Mouse (Mus musculus): ENCODE measurements around the gene Fbxo41. TPM values are rescaled to one million over a fixed set of nuclear protein-coding genes. Genes with fewer than 3 reads are reported as not detected.
"Not testable (repeated sequence)": the region's sequence is repeated elsewhere in the genome, so short reads cannot be mapped to it uniquely, and the experiment has no call there.

Gene Fbxo41
- polyA plus RNA-seq, 1 experiment from 2014 or later = 0.03 TPM

DNA sequence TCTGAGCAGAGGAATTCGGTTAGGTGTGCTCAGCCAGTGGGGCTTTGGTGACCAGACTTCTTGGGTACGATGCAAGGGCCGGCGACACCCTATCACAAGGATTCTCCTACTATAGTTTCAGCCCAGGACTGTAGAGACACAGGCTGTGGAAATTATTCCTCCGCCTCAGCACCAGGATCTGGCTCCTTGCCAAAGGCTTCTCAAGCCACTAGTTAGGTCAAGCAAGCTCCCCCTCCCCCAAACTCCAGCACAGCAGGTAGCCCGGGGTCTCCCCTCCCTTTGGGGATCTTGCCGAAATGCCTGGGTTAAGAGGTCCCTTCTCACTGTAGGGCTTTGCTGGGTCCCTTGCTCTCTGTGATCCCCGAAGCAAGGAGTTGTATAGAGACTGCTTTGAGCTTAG lies 30.8 kb downstream of the Fbxo41 start:
- no peak for ATAC-seq (ENCODE audit: insufficient number of reproducible peaks, low FRiP score)
- Histone ChIP-seq H3K4me2 (no peak overlapping the region), H3K4me1 (replicated peaks) (no peaks in the 10 kb centered on the region), H3K9ac (no peak overlapping the region), H3K27ac (ENCODE audit: poor library complexity, severe bottlenecking) (no peak overlapping the region), H3K9me3 (replicated peaks) (no peaks in the 10 kb centered on the region), H3K36me3 (peaks cover 26% of the 10 kb centered on the region), H3K27me3 (replicated peaks) (peaks cover 48% of the 10 kb centered on the region), H3K4me3 (no peak overlapping the region)
- WGBS = 50% methylated on average over 8 of the region's 8 CpGs

DNA sequence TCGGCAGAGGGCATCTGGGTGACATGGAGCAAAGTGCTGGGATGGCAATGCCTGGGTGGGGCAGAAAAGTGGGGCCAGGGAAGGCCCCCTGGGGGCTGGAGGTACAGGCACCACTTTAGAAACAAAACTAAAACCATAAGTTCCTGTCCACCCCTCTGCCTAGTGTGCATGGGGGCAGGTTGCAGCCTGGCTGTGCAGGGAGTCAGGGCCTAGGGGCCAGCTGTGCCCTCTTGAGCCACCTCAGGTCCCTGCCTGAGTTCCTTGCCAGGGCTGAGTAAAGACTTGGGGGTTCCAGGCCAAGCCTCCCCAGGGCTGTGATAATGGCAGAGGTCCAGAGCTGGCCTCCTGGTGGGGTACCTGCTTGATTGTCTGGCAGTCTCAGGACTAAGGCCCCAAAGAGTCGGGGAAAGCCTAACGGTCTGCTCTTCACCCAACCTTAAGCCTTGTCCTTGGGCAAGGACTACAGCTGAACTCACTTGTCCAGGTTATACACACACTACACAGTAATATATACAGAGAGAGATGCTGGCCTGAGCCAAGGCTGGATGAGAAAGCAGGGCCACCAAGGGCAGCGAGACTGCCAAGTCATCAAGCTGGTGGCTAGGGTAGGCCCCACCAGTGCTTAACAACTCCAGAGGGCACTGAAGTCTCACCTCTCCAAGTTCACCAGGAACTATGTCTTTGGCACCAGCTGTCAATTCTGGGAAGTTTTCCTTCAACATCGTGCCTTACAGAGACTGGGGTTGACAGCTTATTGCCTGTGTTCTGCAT lies 32.9 kb downstream of the Fbxo41 start:
- H3K9ac ChIP-seq = no peak overlapping the region
- 71% methylated on average over 5 of the region's 5 CpGs for WGBS
- H3K27me3 ChIP-seq (replicated peaks) = peaks cover 28% of the 10 kb centered on the region; the same call in 1 of the 2 replicates
- no peaks in the 10 kb centered on the region for H3K4me1 ChIP-seq (replicated peaks)
- ATAC-seq (ENCODE audit: insufficient number of reproducible peaks, low FRiP score) = no peak
- no peaks in the 10 kb centered on the region for H3K9me3 ChIP-seq (replicated peaks)
- no peak overlapping the region for H3K4me2 ChIP-seq
- H3K4me3 ChIP-seq = no peak overlapping the region
- H3K36me3 ChIP-seq = peaks cover 47% of the 10 kb centered on the region
- H3K27ac ChIP-seq (ENCODE audit: poor library complexity, severe bottlenecking) = no peak overlapping the region

GRCm38 (mm10) chr6:85465381-85465780 lies 37.4 kb downstream of the Fbxo41 start:
- Histone ChIP-seq H3K27ac (ENCODE audit: poor library complexity, severe bottlenecking) (no peak overlapping the region), H3K4me2 (no peak overlapping the region), H3K4me3 (no peak overlapping the region), H3K9me3 (replicated peaks) (no peaks in the 10 kb centered on the region), H3K36me3 (peaks cover 91% of the 10 kb centered on the region), H3K4me1 (replicated peaks) (no peaks in the 10 kb centered on the region), H3K9ac (no peak overlapping the region), H3K27me3 (replicated peaks) (no peaks in the 10 kb centered on the region)
- no peak for ATAC-seq (ENCODE audit: insufficient number of reproducible peaks, low FRiP score)

DNA sequence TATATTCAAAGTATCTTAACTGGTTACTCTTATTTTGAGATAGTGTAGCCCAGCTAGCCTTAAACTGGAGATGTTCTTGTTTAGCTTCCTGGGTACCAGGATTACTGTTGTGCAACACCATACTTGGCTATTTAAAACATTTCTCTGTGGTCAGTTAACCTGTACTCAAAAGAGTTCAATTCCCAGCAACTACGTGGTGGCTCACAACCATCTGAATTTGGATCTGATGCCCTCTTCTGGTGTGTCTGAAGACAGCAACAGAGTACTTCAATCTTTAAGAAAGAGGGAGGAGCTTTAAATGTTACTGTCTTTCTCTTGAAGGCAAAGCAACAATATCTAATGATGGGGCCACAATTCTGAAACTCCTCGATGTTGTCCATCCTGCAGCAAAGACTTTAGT lies 43.2 kb downstream of the Fbxo41 start:
- Histone ChIP-seq H3K4me2 (no peak overlapping the region), H3K36me3 (peaks cover 70% of the 10 kb centered on the region), H3K9me3 (replicated peaks) (no peaks in the 10 kb centered on the region), H3K4me3 (no peak overlapping the region), H3K4me1 (replicated peaks) (peaks cover 16% of the 10 kb centered on the region), H3K27me3 (replicated peaks) (no peaks in the 10 kb centered on the region), H3K9ac (no peak overlapping the region), H3K27ac (ENCODE audit: poor library complexity, severe bottlenecking) (no peak overlapping the region)
- no peak for ATAC-seq (ENCODE audit: insufficient number of reproducible peaks, low FRiP score)
- WGBS = 90% methylated on average over 2 of the region's 2 CpGs

DNA sequence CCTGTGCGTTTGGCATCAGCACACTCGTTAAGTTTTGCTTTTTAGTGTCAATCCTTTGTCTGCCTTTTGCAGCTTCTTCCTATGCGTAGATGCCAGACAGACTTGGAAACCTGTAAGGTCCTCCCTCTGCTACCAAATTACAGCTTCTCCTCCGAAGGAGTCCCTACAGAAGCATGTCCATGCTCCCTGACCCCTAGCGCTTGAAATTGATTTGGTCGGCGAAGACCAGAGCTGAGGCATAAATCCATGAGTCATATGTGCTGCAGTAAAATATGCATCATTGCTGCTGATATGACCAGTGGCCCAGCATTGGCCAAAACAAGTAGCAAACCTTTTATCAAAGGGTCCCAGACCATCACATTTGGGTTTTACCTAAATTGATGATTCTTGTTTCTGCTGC lies 50.0 kb downstream of the Fbxo41 start:
- H3K9me3 ChIP-seq (replicated peaks) = no peaks in the 10 kb centered on the region
- no peak for ATAC-seq (ENCODE audit: insufficient number of reproducible peaks, low FRiP score)
- H3K9ac ChIP-seq = peak overlapping the region; percentile 94
- no peaks in the 10 kb centered on the region for H3K27me3 ChIP-seq (replicated peaks)
- peaks cover 9% of the 10 kb centered on the region for H3K36me3 ChIP-seq
- H3K4me2 ChIP-seq = peak overlapping the region; percentile 96
- peak overlapping the region; percentile 80 for H3K4me3 ChIP-seq
- H3K4me1 ChIP-seq (replicated peaks) = peaks cover 41% of the 10 kb centered on the region
- WGBS = 14% methylated on average over 7 of the region's 7 CpGs
- H3K27ac ChIP-seq (ENCODE audit: poor library complexity, severe bottlenecking) = 0 out of 2 replicates have a peak overlapping the region, but pooled peaks have one; percentile 93

DNA sequence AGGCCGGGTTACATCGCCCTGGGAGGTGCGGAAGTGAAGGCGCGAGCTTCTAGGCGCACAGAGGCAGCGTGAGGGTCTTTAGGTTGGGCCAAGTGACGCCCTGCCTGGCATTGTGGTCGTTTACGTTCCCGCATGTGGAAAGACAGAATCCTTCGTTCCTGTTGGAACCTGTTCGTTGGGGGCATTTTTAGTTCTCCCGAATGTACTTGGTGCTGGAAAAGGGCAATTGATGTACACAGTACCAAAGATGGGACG lies 50.5 kb downstream of the Fbxo41 start:
- peaks cover 10% of the 10 kb centered on the region for H3K36me3 ChIP-seq
- WGBS = 0% methylated on average over 15 of the region's 15 CpGs
- H3K4me1 ChIP-seq (replicated peaks) = peaks cover 41% of the 10 kb centered on the region
- H3K27me3 ChIP-seq (replicated peaks) = no peaks in the 10 kb centered on the region
- no peaks in the 10 kb centered on the region for H3K9me3 ChIP-seq (replicated peaks)
- H3K27ac ChIP-seq (ENCODE audit: poor library complexity, severe bottlenecking) = peak overlapping the region; percentile 93
- ATAC-seq (ENCODE audit: insufficient number of reproducible peaks, low FRiP score) = no peak
- peak overlapping the region; percentile 96 for H3K4me2 ChIP-seq
- H3K9ac ChIP-seq = peak overlapping the region; percentile 94
- peak overlapping the region; percentile 80 for H3K4me3 ChIP-seq

DNA sequence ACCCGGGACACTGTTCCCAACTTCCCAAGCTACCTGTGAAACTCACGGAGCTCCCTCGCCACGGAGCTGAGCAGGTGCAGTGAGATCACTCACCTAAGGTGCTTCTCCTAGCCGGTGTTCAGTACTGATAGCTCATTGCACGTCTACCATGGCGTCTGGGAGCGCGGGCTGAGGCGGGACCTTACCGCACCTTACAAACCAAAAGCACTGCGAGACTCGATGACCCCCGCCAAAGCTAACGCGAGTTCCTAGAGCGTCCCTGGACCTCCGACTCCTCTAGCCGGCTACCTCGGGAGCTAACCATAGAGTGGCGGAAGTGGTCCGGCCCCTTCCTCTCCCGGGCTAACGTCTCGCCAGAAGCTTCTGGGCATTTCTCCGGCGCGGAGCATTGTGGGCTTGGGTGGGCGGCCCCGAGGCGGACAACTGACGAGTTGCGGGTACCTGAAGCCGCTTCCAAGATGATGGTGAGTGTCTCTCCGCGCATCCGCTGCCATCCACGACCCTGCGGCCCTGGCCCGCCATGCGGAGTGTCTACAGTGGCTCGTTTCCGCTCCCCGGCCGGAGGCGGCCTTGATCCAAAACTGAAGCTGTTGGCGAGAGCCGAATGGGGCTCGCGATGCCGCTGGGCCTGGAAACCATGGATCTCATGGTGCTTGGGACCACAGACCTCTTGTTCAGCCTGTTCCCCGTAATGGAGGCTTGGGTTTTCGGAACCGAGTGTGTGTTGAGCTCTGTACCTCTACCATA lies 51.0 kb downstream of the Fbxo41 start, which contains the start of gene Pradc1:
TSS of gene Pradc1 (minus strand) at position 307 of the 747 bp plus-strand sequence.
- H3K4me3 ChIP-seq = peak within 1 kb of the TSS; percentile 80
- no peaks in the 10 kb centered on the region for H3K9me3 ChIP-seq (replicated peaks)
- peak within 1 kb of the TSS; percentile 94 for H3K9ac ChIP-seq
- H3K27ac ChIP-seq (ENCODE audit: poor library complexity, severe bottlenecking) = peak within 1 kb of the TSS; percentile 93
- no peaks in the 10 kb centered on the region for H3K27me3 ChIP-seq (replicated peaks)
- peaks cover 41% of the 10 kb centered on the region for H3K4me1 ChIP-seq (replicated peaks)
- peak; percentile 91 for ATAC-seq (ENCODE audit: insufficient number of reproducible peaks, low FRiP score)
- H3K36me3 ChIP-seq = peaks cover 13% of the 10 kb centered on the region
- under 1% methylated on average over 54 of the region's 54 CpGs for WGBS
- H3K4me2 ChIP-seq = peak within 1 kb of the TSS; percentile 96

DNA sequence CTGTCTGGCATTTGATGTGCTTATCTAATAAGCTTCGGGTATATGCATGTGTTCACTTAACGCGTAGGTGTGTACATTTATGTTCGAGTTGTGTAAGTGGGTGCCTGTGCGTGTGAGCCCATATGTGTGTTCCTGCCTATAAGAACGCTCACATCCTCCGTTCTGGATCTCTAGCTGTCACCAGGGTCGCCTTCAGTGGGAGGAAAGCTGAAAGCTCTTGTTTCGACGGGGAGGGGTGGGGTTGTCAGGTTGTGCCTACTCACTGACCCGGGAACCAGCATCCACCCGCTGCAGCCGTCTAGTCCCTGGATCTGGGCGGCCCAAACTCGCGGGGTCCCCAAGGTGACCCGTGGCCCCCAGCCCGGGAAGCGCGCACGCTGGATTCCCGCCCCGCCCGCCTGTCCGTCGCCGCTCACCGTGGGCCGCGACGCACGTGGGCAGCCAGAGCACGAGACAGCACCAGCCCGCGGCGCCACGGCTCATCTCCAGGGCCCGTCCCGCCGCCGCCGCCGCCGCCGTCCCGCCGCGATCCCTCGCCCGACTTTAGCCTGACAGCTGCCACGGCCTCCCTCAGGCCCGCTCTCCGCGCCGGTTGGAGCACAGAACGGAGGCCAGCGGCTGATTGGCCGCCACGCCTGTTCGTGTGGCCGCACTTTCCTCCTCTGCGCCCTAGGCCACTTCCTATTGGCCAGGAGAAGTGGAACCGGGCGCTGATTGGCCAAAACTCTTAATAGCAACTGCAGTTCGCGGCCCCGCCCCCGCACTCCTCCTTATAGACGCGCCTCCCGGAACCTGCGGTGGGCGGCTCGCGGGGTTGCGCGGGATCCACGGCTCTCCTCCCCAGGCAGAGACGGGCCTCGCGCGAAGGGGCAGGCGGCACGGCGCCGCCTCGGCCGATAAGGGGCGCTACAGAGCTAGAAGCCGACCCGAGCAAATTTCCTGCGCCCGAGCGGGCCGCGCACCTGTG lies 51.8 kb downstream of the Fbxo41 start, which contains the start of gene Cct7:
TSS of gene Cct7 (plus strand) at position 818 of the 967 bp plus-strand sequence.
- peaks cover 19% of the 10 kb centered on the region for H3K36me3 ChIP-seq
- H3K27ac ChIP-seq (ENCODE audit: poor library complexity, severe bottlenecking) = peak within 1 kb of the TSS; percentile 93
- peak within 1 kb of the TSS; percentile 96 for H3K4me2 ChIP-seq
- peak within 1 kb of the TSS; percentile 80 for H3K4me3 ChIP-seq
- H3K9ac ChIP-seq = peak within 1 kb of the TSS; percentile 94
- peak; percentile 96 for ATAC-seq (ENCODE audit: insufficient number of reproducible peaks, low FRiP score)
- H3K4me1 ChIP-seq (replicated peaks) = peaks cover 33% of the 10 kb centered on the region
- H3K27me3 ChIP-seq (replicated peaks) = no peaks in the 10 kb centered on the region
- 2% methylated on average over 95 of the region's 96 CpGs for WGBS
- no peaks in the 10 kb centered on the region for H3K9me3 ChIP-seq (replicated peaks)

DNA sequence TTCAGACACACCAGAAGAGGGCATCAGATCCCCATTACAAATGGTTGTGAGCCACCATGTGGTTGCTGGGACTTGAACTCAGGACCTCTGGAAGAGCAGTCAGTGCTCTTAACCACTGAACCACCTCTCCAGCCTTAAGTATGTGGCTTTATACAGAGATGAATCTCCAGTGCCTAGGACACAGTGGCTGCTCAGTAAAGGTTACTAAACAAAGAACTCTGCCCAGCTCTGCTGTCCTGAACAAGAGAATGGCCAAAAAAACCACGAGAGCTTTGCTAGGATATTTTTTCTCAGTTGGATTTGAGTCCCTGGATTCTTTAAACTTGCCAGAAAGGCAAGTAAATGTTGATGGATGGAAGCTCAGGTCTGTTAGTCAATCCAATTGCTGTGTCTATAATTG lies 52.7 kb downstream of the Fbxo41 start:
- peak overlapping the region; percentile 80 for H3K4me3 ChIP-seq
- H3K4me1 ChIP-seq (replicated peaks) = peaks cover 28% of the 10 kb centered on the region
- peak overlapping the region; percentile 94; the same call in 1 of the 2 replicates for H3K9ac ChIP-seq
- ATAC-seq (ENCODE audit: insufficient number of reproducible peaks, low FRiP score); H3K9me3 ChIP-seq (replicated peaks); H3K27ac ChIP-seq (ENCODE audit: poor library complexity, severe bottlenecking); H3K27me3 ChIP-seq (replicated peaks): not testable (repeated sequence)
- 57% methylated on average over 1 of the region's 1 CpGs for WGBS
- peaks cover 27% of the 10 kb centered on the region for H3K36me3 ChIP-seq
- H3K4me2 ChIP-seq = peak overlapping the region; percentile 96

- no peak overlapping the region for H3K9ac ChIP-seq
- H3K4me3 ChIP-seq = no peak overlapping the region
- no peak overlapping the region for H3K27ac ChIP-seq (ENCODE audit: poor library complexity, severe bottlenecking)
- H3K4me1 ChIP-seq (replicated peaks) = peaks cover 15% of the 10 kb centered on the region
- peaks cover 47% of the 10 kb centered on the region for H3K36me3 ChIP-seq
- no peak for ATAC-seq (ENCODE audit: insufficient number of reproducible peaks, low FRiP score)
- no peaks in the 10 kb centered on the region for H3K27me3 ChIP-seq (replicated peaks)
- no peaks in the 10 kb centered on the region for H3K9me3 ChIP-seq (replicated peaks)
- H3K4me2 ChIP-seq = no peak overlapping the region
- WGBS = 81% methylated on average over 6 of the region's 6 CpGs
These were observed 55.4 kb downstream of the Fbxo41 start for GRCm38 (mm10) chr6:85447351-85447750.

GRCm38 (mm10) chr6:85445286-85445685 lies 57.5 kb downstream of the Fbxo41 start:
- Histone ChIP-seq H3K27ac (ENCODE audit: poor library complexity, severe bottlenecking) (no peak overlapping the region), H3K4me3 (no peak overlapping the region), H3K4me2 (no peak overlapping the region), H3K9ac (no peak overlapping the region), H3K27me3 (replicated peaks) (no peaks in the 10 kb centered on the region), H3K36me3 (peaks cover 68% of the 10 kb centered on the region), H3K4me1 (replicated peaks) (peaks cover 16% of the 10 kb centered on the region), H3K9me3 (replicated peaks) (no peaks in the 10 kb centered on the region)
- 84% methylated on average over 5 of the region's 5 CpGs for WGBS
- ATAC-seq (ENCODE audit: insufficient number of reproducible peaks, low FRiP score) = no peak
